Mouse (Mus musculus): ENCODE measurements around the gene Olfr1044.
"Not testable (repeated sequence)": the region's sequence is repeated elsewhere in the genome, so short reads cannot be mapped to it uniquely, and the experiment has no call there.

Olfr1044 gene

GRCm38 (mm10) chr2:86177720-86178119 lies at the start of gene Olfr1044:
TSS of gene Olfr1044 (minus strand) at chr2:86177820.
- no peak for DNase-seq

GRCm38 (mm10) chr2:86219214-86219613 lies 41.6 kb upstream of the Olfr1044 start, which contains the start of gene Olfr1046:
TSS of gene Olfr1046 (minus strand) at chr2:86219314.
- no peak for DNase-seq

GRCm38 (mm10) chr2:86202909-86203308 lies 25.3 kb upstream of the Olfr1044 start, which contains the start of gene Olfr1045:
TSS of gene Olfr1045 (minus strand) at chr2:86203009.
- no peak for DNase-seq

- no peak for DNase-seq
These were observed 18.2 kb upstream of the Olfr1044 start for GRCm38 (mm10) chr2:86195863-86196262.

GRCm38 (mm10) chr2:86185583-86185982 lies 8.0 kb upstream of the Olfr1044 start, which contains the start of gene Olfr52:
TSS of gene Olfr52 (minus strand) at chr2:86185683.
- DNase-seq, result no peak

GRCm38 (mm10) chr2:86179950-86180349 lies 2.3 kb upstream of the Olfr1044 start:
- no peak for DNase-seq

GRCm38 (mm10) chr2:86175422-86175821 lies 2.2 kb downstream of the Olfr1044 start:
- not testable (repeated sequence) for DNase-seq

- DNase-seq, result no peak
These were observed 10.2 kb downstream of the Olfr1044 start, which contains the start of gene Olfr1043 for GRCm38 (mm10) chr2:86167422-86167821. TSS of gene Olfr1043 (minus strand) at chr2:86167522.

GRCm38 (mm10) chr2:86161738-86162137 lies 15.9 kb downstream of the Olfr1044 start, which contains the start of gene Olfr1042:
TSS of gene Olfr1042 (minus strand) at chr2:86161838.
- DNase-seq, result no peak

- no peak for DNase-seq
These were observed 31.0 kb downstream of the Olfr1044 start, which contains the start of gene Olfr1040 for GRCm38 (mm10) chr2:86146632-86147031. TSS of gene Olfr1040 (minus strand) at chr2:86146732.

- DNase-seq, result no peak
These were observed 41.8 kb downstream of the Olfr1044 start, which contains the start of gene Olfr1039 for GRCm38 (mm10) chr2:86135828-86136227. TSS of gene Olfr1039 (minus strand) at chr2:86135928.
